Mouse (Mus musculus): ENCODE data around the gene Sdhd.

DNA sequence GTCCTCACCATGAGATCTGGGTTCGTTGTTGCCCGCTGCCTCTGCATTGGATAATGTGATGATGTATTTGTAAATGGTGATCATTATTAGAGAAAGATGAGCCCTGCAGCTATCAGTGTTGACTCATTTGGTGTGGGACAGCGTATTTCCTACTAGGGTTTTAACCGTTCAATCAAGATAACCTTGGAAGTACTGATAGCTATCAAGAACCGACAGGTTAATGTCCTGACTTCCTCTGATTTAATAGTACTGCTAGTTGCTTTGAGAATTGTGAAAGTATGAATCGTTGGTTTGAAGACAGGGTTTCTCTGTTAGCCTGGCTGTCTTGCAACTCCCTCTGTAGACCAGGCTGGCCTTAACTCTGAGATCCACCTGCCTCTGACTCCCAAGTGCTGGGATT is 726 bp upstream of the Sdhd start:
- no peak for TF ChIP-seq CTCF (IDR thresholded peaks at IDR 0.05; ENCODE audit: insufficient read depth, low read length)
- no peak for TF ChIP-seq POLR2A (IDR thresholded peaks at IDR 0.05; ENCODE audit: borderline replicate concordance, extremely low read depth, low read depth, low read length)
